Mouse (Mus musculus): Measurements from ENCODE around the gene Mrpl4. TPM values are rescaled to one million over a fixed set of nuclear protein-coding genes. Genes with fewer than 3 reads are reported as not detected.
"Not testable (repeated sequence)": the region's sequence is repeated elsewhere in the genome, so short reads cannot be mapped to it uniquely, and the experiment has no call there.

Mrpl4 gene
- polyA plus RNA-seq, 1 experiment from 2014 or later = 115 TPM

GRCm38 (mm10) chr9:20991587-20991986 is 11.0 kb upstream of the Mrpl4 start:
- Histone ChIP-seq H3K9me3 (replicated peaks) (no peaks in the 10 kb centered on the region), H3K27ac (no peak overlapping the region), H3K9ac (no peak overlapping the region), H3K4me2 (no peak overlapping the region), H3K4me1 (no peaks in the 10 kb centered on the region), H3K36me3 (ENCODE audit: poor library complexity, severe bottlenecking) (no peaks in the 10 kb centered on the region), H3K4me3 (no peak overlapping the region), H3K27me3 (peaks cover 5% of the 10 kb centered on the region; the same call in 1 of the 2 replicates)
- WGBS = 93% methylated on average over 4 of the region's 4 CpGs
- no peak for ATAC-seq

DNA sequence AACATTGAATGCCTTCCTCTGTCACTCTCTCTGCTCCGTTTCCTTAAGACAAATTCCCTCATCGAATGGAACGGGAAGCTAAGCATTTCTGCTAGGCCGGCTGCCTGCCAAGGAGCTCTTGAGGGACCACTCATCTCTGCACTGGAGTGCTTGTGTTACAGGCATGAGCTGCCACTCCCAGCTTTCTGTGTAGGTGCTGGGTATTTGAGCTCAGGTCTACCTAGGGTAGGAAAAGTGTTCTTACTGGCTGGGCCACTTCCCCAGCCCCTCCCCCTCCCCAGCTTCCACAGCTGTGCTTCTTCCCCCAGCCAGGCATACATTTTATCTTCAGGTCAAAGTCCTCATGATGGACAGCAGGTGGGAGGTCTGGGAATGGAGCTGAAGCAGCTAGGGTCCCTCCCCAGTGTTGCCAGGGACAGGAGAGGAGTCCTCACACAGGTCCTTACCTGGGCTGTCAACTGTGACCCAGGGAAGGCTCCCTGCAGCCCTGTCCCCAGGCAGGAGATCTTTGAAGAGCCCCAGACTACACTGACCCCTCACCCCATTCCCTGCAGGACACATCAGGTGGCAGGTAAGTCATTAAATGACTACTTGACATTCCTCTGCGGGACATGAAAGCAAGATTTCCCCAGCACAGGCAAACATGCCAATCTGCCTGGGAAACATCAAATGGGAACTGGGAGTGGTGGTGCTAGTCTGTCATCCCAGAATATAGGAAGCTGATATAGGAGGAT is 9.2 kb upstream of the Mrpl4 start:
- WGBS = 55% methylated on average over 5 of the region's 5 CpGs
- H3K4me1 ChIP-seq = no peaks in the 10 kb centered on the region
- no peaks in the 10 kb centered on the region for H3K9me3 ChIP-seq (replicated peaks)
- H3K4me2 ChIP-seq = no peak overlapping the region
- H3K9ac ChIP-seq = no peak overlapping the region
- no peak overlapping the region for H3K27ac ChIP-seq
- H3K27me3 ChIP-seq = peaks cover 1% of the 10 kb centered on the region; the same call in 1 of the 2 replicates
- H3K36me3 ChIP-seq (ENCODE audit: poor library complexity, severe bottlenecking) = no peaks in the 10 kb centered on the region
- no peak for ATAC-seq
- H3K4me3 ChIP-seq = no peak overlapping the region

DNA sequence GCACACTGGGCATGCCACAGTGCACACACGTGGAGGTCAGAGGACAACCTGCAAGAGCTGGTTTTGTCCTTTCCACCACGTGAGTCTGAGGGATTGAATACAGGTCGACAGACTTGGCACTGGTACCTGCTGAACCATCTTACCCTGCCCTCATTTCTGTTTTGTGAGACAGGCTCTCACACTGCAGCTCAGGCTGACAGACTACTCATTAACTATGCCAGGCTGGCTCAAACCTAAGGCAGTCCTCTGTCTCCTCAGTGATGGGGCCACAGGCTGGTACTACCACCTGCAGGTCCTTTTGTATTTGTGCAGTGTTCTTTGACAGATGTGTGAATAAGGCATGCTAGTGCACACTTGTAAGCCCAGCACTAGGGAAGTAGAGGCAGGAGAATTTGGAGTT is 7.5 kb upstream of the Mrpl4 start:
- H3K27me3 ChIP-seq = no peaks in the 10 kb centered on the region
- 63% methylated on average over 3 of the region's 3 CpGs for WGBS
- no peaks in the 10 kb centered on the region for H3K4me1 ChIP-seq
- no peak overlapping the region for H3K4me2 ChIP-seq
- H3K36me3 ChIP-seq (ENCODE audit: poor library complexity, severe bottlenecking) = no peaks in the 10 kb centered on the region
- no peak for ATAC-seq
- H3K4me3 ChIP-seq = no peak overlapping the region
- H3K9me3 ChIP-seq (replicated peaks) = no peaks in the 10 kb centered on the region
- H3K9ac ChIP-seq = no peak overlapping the region
- H3K27ac ChIP-seq = no peak overlapping the region

DNA sequence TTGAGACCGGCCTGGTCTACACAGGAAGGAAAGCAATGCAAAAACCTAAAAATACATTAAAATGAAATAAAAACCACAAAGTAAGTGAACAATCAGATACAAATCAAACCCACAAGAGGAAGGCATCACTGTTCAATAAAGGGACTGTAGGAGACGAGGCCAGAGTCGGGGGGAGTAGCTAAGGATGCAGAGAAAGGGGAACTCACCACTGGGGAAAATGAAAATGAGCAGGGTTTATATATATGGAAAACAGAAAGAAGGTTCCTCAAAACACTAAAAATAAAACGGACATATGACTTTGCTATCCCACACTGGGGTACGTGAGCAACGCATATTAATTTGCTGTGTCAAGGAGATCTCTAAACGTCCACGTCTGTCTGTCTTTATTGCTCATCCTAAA is 5.5 kb upstream of the Mrpl4 start:
- H3K4me1 ChIP-seq = no peaks in the 10 kb centered on the region
- ATAC-seq = no peak
- H3K9me3 ChIP-seq (replicated peaks) = no peaks in the 10 kb centered on the region
- H3K36me3 ChIP-seq (ENCODE audit: poor library complexity, severe bottlenecking) = no peaks in the 10 kb centered on the region
- WGBS = 88% methylated on average over 8 of the region's 8 CpGs
- no peak overlapping the region for H3K27ac ChIP-seq
- H3K9ac ChIP-seq = no peak overlapping the region
- H3K27me3 ChIP-seq = no peaks in the 10 kb centered on the region
- H3K4me2 ChIP-seq = no peak overlapping the region
- no peak overlapping the region for H3K4me3 ChIP-seq

GRCm38 (mm10) chr9:20998337-20998736 is 4.2 kb upstream of the Mrpl4 start:
- H3K4me1 ChIP-seq; H3K4me2 ChIP-seq; H3K27ac ChIP-seq; H3K36me3 ChIP-seq (ENCODE audit: poor library complexity, severe bottlenecking); H3K4me3 ChIP-seq; H3K9me3 ChIP-seq (replicated peaks); H3K9ac ChIP-seq; H3K27me3 ChIP-seq; ATAC-seq: not testable (repeated sequence)
- 74% methylated on average over 1 of the region's 1 CpGs for WGBS

- Histone ChIP-seq H3K9me3 (replicated peaks) (no peaks in the 10 kb centered on the region), H3K27ac (no peak overlapping the region), H3K27me3 (no peaks in the 10 kb centered on the region), H3K9ac (no peak overlapping the region), H3K36me3 (ENCODE audit: poor library complexity, severe bottlenecking) (peaks cover 14% of the 10 kb centered on the region), H3K4me1 (peaks cover 11% of the 10 kb centered on the region), H3K4me3 (no peak overlapping the region), H3K4me2 (no peak overlapping the region)
- ATAC-seq = no peak
Observed at GRCm38 (mm10) chr9:21000811-21001210, 1.7 kb upstream of the Mrpl4 start.

DNA sequence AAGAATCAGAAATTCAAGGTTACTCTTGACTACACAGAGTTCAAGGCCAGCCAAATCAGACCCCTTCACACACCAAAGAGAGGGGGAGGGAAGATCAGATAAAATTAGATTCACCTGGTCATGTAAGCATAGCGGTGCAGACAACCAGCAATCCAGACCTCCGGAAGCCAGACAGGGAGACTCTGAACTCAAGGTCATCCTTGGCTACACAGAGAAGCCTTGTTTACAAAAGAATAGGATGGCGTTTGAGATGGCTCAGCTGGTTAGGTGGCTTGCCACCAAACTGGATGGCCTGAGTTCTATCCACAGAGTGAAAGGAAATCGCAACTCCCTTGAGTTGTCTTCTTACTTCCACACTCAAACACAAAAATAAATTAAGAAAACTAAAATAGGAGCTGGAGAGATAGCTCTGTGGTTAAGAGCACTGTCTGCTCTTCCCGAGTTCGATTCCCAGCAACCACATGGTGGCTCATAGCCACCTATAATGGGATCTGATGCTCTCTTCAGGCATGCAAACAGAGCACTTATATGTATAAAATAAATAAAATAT is 812 bp upstream of the Mrpl4 start:
- H3K4me3 ChIP-seq = no peak overlapping the region
- H3K4me1 ChIP-seq = peaks cover 11% of the 10 kb centered on the region
- H3K9me3 ChIP-seq (replicated peaks) = no peaks in the 10 kb centered on the region
- no peak overlapping the region for H3K9ac ChIP-seq
- 79% methylated on average over 6 of the region's 6 CpGs for WGBS
- ATAC-seq = no peak
- no peaks in the 10 kb centered on the region for H3K27me3 ChIP-seq
- peak overlapping the region; percentile 86; the same call in 1 of the 2 replicates for H3K4me2 ChIP-seq
- H3K36me3 ChIP-seq (ENCODE audit: poor library complexity, severe bottlenecking) = peaks cover 22% of the 10 kb centered on the region
- no peak overlapping the region for H3K27ac ChIP-seq

- Histone ChIP-seq H3K9ac (peak overlapping the region; percentile 83), H3K36me3 (ENCODE audit: poor library complexity, severe bottlenecking) (peaks cover 27% of the 10 kb centered on the region), H3K4me2 (peak overlapping the region; percentile 86), H3K27ac (peak overlapping the region; percentile 68), H3K4me1 (peaks cover 11% of the 10 kb centered on the region), H3K4me3 (peak overlapping the region; percentile 82), H3K27me3 (no peaks in the 10 kb centered on the region), H3K9me3 (replicated peaks) (no peaks in the 10 kb centered on the region)
- 11% methylated on average over 7 of the region's 7 CpGs for WGBS
- ATAC-seq = no peak; the same call in 1 of the 2 replicates
Observed at GRCm38 (mm10) chr9:21002270-21002626, 290 bp upstream of the Mrpl4 start.

DNA sequence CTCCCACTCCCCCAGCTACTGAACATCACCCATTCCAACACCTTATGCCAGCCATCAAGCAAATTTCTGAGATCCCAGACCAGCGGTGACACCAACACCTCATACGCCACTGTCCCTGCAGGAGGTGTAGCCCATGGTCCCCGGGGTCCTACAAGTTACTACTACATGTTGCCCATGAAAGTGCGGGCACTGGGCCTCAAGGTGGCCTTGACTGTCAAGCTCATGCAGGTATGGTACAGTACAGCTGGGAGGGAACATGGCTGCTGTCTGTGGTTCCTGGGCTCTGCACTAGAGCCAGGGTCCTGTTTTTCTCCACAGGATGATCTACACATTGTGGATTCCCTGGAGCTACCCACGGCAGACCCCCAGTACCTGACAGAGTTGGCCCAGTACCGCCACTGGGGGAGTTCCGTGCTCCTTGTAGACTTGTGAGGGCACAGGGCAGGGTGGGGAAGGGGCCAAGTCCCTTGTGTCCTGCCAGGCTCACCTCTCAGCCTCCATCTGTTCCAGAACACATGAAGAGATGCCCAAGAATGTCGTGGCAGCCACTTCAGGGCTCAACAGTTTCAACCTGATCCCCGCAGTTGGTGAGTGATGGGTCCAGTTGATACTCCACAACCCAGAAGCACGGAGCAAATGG is 4.9 kb downstream of the Mrpl4 start:
- Histone ChIP-seq H3K4me3 (no peak overlapping the region), H3K9me3 (replicated peaks) (no peaks in the 10 kb centered on the region), H3K4me2 (no peak overlapping the region), H3K36me3 (ENCODE audit: poor library complexity, severe bottlenecking) (peaks cover 51% of the 10 kb centered on the region), H3K4me1 (peaks cover 8% of the 10 kb centered on the region), H3K9ac (no peak overlapping the region), H3K27me3 (peaks cover 7% of the 10 kb centered on the region), H3K27ac (no peak overlapping the region)
- ATAC-seq = no peak
- 89% methylated on average over 10 of the region's 10 CpGs for WGBS

GRCm38 (mm10) chr9:21008007-21008406 is 5.5 kb downstream of the Mrpl4 start:
- Histone ChIP-seq H3K9ac (no peak overlapping the region), H3K4me2 (no peak overlapping the region), H3K27me3 (peaks cover 12% of the 10 kb centered on the region), H3K36me3 (ENCODE audit: poor library complexity, severe bottlenecking) (peaks cover 51% of the 10 kb centered on the region), H3K9me3 (replicated peaks) (no peaks in the 10 kb centered on the region), H3K27ac (no peak overlapping the region), H3K4me1 (peaks cover 8% of the 10 kb centered on the region), H3K4me3 (no peak overlapping the region)
- no peak for ATAC-seq
- 89% methylated on average over 7 of the region's 7 CpGs for WGBS

DNA sequence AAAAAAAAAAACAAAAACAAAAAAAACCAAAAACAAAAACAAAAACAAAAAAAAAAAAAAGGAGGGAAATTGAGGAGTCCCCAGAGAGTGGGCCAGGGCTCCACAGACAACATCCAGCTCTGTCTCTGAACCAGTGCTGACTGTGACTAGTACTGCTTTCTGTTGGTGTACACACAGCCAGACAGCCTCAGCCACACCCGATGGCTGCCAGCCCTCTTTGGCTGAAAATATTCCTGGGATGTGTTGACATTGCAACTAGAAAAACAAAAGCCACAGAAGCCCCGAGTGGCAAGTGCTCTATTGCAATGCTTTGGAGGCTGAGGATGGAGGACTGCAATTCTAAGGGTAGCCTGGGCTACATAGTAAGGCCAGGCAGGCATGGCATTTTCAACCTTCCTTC is 7.8 kb downstream of the Mrpl4 start:
- H3K27me3 ChIP-seq = peaks cover 33% of the 10 kb centered on the region
- ATAC-seq = no peak
- WGBS = 71% methylated on average over 2 of the region's 2 CpGs
- H3K4me3 ChIP-seq = no peak overlapping the region
- peaks cover 4% of the 10 kb centered on the region; the same call in 1 of the 2 replicates for H3K4me1 ChIP-seq
- no peak overlapping the region for H3K9ac ChIP-seq
- H3K4me2 ChIP-seq = no peak overlapping the region
- H3K27ac ChIP-seq = no peak overlapping the region
- H3K36me3 ChIP-seq (ENCODE audit: poor library complexity, severe bottlenecking) = peaks cover 42% of the 10 kb centered on the region
- H3K9me3 ChIP-seq (replicated peaks) = no peaks in the 10 kb centered on the region

- H3K9me3 ChIP-seq (replicated peaks); H3K4me2 ChIP-seq; H3K27ac ChIP-seq; H3K4me3 ChIP-seq; ATAC-seq; H3K9ac ChIP-seq: not testable (repeated sequence)
- WGBS = 81% methylated on average over 9 of the region's 9 CpGs
- Histone ChIP-seq H3K4me1 (peaks cover 10% of the 10 kb centered on the region), H3K36me3 (ENCODE audit: poor library complexity, severe bottlenecking) (peaks cover 35% of the 10 kb centered on the region), H3K27me3 (peaks cover 39% of the 10 kb centered on the region)
Observed at GRCm38 (mm10) chr9:21010939-21011541, 8.5 kb downstream of the Mrpl4 start.
